Mouse (Mus musculus): Measurements from ENCODE around the gene Tcte2.

Gene Tcte2

DNA sequence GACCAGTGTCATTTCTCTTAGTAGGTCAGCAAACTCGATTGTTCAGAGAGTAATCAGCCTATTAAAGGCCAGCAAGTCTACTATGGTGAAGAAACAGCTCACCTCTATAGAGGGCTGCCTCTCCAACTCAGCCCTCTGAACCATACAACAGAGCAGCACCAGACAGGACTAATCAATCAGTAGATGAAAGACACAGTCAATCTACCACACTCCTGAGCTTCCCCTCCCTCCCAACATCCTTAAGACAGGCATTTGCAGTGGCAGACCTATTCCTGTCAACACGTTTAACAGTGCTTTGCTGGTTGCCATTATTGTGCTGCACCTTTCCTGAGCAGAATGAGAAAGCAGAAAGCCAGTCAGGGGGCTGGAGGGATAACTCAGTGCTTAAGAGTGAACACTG lies 16.3 kb downstream of the Tcte2 start:
- no peak for DNase-seq (ENCODE audit: low read depth, low spot score)

DNA sequence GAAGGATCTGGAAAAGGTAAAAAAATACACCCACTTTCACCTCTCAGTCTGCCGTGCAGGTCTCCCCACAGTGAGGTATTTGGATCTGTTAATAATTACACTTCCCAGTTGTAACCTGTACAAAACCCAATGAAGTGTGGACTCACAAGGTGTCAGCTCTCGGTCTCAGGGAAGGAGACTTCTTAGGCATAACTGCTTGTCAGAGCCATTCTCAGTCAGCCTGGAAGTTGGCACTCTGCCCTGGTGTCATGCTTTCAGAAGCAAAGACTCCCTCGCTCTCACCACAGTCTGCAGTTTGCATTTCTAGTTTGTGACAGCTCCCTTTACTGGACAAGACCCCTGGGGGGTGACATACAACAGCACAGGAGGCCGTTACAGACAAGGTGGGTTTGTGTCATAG lies 16.8 kb downstream of the Tcte2 start:
- DNase-seq (ENCODE audit: low read depth, low spot score): no peak

DNA sequence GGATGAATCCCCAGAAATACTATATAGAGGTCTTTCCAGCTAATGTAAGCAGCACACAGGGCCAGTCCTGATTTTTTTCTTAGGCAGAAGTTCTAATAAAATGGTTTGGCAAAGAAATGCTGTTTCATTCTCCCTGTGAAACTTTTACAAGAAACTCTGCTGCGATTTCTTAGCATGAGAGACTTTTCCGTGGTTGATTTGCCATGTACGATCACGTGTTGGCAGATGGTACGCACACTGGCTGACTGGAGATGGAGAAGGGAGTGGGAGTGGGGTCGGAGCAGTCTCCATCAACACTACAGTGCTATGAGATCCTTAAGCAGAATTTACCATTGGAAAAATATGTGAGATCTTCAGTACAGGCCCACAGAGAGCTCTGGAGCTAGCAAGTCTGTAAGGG lies 17.4 kb downstream of the Tcte2 start:
- no peak for DNase-seq (ENCODE audit: low read depth, low spot score)

DNA sequence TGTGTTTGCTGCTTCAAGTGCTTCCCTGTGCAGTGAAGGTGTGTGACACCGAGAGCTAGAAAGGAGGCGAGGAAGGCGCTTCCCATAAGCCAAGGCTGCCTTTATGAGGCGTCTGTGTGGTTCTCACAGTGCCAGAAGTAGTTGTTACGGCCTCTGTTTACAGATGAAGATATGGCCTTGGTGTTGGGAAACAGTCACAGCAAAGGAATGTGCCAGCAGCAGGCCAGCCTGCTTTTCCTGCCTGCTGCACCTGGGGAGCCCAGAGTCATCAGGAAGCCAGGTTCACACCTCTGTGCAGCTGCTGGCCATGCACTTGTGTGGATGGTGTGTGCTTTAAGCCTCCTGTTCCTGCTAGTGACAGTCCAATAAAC lies 17.9 kb downstream of the Tcte2 start:
- DNase-seq (ENCODE audit: low read depth, low spot score): no peak

DNA sequence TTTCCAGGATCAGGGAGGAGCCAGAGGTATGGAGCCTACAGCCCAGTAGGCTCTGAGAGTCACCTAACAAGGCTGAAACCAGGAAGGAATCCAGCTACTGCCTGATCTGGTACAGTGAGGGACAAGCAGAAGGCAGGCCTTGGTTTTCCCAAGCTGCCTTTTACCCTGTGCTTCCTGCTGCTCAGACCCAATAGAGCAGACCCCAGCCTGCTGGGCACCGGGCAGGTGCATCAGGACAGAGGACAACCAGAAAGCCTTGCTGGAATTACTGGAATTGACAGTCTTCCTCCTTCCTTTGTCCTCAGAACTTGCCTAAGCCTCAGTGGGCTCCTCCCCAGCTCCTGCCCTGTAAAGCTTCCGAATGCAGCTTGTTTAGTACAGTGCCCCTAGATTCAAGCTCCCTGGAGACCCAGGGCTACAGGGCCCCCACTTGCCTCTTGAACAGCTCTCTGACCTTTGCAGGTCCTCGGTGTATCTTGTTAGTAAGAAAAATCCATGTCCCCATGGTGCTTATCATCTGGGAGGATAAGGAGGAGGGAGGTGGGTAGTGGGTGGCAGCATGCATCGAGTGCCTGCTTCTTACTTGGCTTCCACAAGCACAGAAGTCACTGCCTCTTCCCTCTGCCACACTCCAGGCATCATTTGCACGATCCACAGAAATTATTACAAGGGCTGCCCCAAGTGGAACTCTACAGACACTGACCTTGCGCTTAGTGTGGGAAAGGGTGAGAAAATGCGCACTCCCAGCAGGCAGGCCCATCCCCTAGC lies 18.5 kb downstream of the Tcte2 start:
- no peak for DNase-seq (ENCODE audit: low read depth, low spot score)

DNA sequence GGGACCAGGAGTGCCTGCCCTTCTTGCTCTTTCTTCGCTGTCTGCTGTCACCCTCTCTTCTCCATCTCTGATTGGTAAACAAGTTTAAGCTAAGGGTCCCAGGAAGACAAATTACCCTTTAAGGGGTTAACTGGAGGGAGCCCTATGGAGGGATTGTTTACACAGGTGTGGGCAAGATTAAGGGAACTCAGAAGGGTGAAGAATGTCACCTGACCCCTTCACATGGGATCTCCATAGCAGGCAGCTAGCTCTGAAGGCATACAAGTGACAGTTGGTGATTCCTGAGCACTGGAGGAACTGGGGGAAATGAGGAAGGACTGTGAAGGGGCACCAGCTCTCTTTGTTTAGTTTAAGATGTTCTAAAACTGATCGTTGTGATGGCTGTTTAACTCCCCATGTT lies 19.3 kb downstream of the Tcte2 start:
- DNase-seq (ENCODE audit: low read depth, low spot score): no peak

DNA sequence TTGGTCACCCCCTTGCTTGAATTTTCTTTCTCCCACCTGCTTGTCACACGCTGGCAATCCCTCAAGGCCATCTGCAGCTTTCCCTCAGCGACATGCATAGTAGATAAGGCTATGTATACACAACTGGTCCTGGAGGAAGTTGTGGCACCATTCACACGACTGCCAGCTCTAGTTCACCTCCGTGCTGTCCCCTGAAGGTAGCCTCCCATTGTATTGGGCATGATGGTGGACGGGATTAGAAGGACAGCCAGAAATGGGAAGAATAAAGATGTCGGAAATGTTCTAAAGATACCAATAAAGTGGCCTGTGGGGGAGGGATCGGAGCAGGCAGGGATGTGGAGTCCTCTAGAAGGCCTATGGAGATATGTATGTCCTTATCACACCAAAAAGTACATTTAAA lies 20.0 kb downstream of the Tcte2 start:
- DNase-seq (ENCODE audit: low read depth, low spot score): no peak

DNA sequence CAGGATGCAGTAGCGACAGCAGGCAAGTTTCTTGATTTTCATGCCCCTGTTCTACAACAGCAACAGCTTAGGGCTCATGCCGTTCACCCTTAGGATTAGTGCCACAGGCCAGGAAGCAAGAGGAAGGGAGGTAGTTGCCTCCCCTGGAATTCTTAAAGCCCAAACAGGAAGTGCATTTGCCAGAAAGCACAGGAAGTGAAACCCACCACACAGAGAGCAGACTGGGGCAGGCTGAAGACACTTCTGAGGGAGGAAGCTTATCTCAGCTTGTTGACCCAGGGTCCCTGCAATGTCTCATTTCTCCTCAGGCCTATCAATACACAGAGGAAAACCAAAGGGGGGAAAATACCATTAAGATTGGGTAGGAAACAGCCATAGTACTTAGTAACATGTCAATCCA lies 20.8 kb downstream of the Tcte2 start:
- no peak for DNase-seq (ENCODE audit: low read depth, low spot score)

DNA sequence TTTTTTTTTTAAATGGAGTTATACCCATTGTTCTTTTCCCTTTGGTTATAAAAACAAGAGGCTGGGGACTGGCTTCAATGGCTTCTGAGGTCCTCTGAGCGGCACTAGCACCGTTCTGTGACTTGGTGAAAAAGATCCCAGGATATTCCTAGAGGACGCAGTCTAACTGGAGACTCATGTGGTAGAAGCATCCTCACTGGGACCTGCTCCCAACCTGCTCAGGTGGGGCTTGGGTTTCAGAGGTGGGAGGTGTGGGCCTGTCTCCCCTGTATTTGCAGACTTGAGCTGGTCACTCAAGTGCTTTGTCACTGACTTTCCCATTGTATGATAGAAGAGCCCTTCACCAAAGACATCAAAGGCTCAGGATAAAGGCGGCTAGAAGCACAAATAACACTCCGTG lies 21.6 kb downstream of the Tcte2 start:
- DNase-seq (ENCODE audit: low read depth, low spot score): no peak

DNA sequence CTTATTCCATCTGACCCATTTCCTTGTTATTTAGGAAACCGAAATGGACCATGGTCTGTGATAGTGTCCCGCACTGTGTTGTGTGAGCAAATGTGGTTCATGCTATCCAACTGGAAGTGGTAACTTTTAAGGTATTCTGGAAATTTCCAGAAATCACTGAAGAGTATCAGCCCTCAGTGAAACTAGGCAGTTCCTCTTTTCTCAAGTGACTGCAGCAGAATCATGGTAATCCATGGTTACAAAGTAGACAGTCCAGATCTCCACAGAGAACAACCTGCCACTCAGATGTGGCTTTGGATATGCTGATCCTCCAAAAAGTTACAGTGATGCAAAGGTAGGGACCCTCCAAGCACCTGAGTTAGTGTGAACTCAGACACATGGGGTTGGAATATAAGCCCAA lies 22.7 kb downstream of the Tcte2 start:
- no peak for DNase-seq (ENCODE audit: low read depth, low spot score)

DNA sequence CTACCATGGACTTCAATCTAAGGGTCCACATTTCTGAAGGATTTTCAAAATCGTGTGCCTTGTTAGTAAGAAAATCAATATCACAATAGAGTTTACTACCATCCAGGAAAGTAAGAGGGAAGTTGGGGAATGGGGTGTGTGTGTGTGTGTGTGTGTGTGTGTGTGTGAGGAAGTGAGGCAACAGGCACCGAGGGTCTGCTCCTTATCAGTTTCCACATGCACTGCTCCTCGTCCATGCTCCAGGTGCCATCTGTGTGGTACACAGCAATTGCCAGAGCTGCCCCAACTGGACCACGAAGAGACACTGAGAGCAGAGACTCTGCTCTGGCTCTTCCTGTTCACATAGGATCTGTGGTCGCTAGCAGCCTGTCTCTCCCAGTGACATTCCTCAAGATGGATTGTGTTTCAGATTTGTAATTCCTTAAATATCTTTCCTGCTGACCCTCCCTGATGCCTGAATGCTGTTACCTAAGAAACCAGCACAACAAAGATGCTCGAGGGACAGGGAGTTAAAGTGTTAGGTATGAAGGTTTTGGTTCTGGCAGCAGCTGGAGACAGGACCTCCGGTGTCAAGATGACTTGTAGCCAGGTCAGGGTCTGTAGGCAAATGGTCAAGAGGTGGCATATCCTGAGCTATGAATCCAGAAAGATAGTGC lies 23.4 kb downstream of the Tcte2 start:
- no peak for DNase-seq (ENCODE audit: low read depth, low spot score)

DNA sequence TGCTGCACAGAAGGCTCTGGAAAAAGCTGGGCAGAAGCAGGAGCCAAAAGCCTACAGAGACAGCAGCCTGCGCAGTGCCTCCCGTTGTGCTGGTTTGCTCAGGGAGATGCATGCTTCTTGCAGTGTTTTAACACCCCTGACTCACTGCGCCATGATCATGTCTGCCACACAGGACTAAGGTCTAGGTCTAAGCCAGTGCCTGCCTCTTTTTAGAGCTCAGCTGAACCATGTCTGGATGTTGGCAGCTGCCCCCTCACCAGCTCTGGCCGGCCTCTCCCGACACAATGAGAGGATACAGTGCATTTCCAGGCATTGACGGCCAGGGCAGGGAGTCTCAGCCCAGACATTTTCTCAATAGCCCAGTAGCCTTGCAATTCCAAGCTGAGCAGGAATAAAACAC lies 24.3 kb downstream of the Tcte2 start:
- no peak for DNase-seq (ENCODE audit: low read depth, low spot score)

DNA sequence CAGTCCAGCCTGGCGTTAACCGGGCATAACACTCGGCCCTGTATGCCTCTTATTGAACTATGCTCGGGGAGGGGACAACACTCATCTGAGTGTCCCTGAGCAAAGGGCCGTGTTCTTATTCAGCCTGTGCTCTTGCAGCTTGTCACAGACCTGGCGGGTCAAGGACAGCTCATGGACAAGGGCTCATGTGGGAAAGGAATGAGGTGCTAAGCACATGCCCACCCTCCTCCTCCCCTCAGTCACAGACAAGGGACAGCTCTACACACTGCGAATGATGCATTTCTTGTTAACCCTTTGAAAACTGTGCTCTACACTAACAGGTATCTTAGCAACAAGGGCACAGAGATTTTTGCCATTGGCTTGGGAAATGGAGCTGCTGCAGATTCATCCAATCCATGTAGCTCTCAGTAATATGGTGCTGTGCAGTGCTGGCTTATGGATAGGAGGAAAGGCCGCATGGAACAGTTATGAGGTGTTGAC lies 25.8 kb downstream of the Tcte2 start:
- no peak for DNase-seq (ENCODE audit: low read depth, low spot score)

DNA sequence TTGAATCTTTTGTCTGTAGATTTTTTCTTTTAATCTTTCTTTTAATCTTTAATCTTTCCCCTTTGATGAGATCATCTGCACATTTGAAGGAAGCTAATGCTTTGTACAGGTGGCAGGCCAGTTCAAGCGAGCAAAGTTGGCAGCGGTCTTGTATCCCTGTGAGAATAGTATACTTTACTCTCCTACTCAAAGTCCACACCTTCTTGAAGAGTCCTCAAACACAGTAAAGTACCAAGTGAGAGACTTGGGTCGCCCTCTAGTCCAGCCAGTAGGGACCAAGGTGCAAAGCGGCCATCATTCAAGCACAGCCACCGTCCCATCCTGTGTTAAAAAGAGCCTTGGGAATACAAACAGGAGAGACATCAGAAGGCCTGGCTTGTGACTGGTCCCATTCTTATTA lies 26.6 kb downstream of the Tcte2 start:
- no peak for DNase-seq (ENCODE audit: low read depth, low spot score)

DNA sequence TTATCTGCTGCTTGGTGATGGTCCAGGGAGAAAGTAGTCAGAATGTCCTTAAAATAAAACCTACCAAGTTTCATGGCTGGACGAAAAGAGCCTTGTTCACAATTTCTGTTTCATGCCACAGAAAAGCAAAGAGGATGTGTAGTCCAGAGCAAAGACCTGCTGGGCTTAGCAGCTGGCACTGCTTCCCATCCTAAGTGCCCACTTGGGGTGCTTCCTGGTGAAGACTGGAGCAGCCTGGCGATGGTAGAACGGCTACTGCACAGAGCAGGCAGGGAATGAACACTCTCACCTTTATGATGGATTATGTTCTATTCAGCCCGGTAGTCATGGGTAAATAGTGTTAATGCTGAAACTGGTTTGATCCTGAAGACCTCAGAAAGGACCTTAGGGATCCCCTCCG lies 27.7 kb downstream of the Tcte2 start:
- no peak for DNase-seq (ENCODE audit: low read depth, low spot score)

DNA sequence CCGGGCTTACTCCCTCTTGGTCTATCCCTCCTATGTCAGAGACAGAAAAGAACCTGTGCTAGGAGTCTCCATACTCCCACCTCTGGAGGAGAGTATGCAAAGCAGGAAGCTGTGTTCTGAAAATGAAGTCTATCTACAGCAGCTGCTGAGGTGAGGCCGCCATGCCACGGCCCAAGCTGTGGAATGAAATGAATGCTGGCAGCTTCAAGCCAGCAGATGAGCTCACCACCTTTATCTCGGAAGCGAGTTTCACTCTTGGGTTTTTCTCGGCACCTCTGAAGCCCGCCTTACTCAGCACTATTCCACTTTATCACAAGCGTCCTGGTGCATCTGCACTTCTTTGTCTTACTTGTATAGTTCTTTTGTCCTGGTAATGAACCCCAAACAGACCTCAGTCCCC lies 28.9 kb downstream of the Tcte2 start:
- no peak for DNase-seq (ENCODE audit: low read depth, low spot score)

DNA sequence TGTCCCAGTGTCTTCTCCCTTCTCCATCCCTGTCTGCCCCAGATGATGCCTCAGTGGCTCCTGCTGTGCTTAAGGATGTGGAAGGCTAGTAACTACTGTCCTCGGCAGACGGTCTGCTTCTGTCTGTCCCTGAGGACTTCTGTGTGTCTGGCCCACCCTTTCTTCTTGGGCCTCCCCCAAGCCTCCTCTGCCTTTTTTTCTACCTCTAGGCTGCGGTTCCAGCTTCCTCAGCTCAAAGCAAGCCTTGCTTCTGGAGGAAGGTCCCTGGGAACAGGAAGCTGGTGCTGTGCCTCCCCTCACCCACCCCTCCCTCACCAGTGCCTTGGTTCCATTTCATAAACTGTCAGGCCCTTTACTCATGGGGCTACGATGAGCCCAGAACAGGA lies 29.9 kb downstream of the Tcte2 start:
- no peak for DNase-seq (ENCODE audit: low read depth, low spot score)

DNA sequence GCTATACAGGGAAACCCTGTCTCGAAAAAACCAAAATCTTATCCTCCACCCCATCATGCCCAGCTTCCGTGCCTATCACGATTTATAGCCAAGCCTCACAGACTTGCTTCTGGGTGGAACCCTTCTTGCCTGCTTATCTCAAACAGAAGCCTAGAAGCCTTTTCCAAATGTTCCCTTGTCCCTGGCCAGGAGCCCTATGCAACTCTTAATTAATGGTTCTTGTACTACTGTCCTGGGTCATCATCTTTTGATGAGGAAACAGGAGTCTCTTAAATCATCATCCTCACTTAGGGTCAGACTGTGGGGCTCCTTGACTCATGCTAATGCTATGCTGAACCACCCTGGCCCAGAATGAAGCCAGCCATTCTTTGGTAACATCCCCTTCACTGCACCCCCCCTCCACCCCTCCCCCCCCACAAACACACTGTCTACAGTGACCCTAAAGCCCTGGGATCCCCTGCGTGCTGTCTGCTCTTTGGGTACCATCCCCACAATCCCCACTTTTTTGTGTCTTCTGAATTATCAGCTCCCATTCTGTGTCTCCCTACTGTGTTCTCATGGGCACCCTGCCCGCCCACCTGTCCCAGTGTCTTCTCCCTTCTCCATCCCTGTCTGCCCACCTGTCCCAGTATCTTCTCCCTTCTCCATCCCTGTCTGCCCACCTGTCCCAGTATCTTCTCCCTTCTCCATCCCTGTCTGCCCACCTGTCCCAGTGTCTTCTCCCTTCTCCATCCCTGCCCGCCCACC lies 30.5 kb downstream of the Tcte2 start:
- no peak for DNase-seq (ENCODE audit: low read depth, low spot score)

DNA sequence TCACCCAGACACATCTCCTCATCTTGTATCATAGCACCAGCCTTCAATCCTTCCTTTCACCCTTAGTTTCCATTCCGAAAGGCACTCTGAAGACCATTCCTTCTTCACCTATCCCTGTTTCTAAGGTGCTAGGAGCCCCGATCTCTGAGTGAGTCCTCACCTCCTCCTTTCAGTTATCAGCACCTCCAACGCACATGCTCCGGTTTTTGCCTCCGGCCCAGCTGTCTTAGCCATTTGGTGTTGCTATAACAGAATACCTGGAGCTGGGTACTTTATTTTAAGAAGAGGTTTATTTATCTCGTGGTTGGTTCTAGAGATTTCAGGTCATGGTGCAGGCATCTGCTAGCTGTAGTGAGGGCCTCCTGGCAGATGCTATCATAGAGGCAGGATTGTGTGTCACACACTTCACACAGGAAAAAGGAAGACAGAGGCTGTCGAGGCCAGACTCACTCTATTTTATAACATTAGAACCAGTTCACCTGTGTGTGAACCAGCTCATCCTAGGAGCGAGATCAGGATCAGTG lies 34.7 kb downstream of the Tcte2 start:
- DNase-seq (ENCODE audit: low read depth, low spot score): no peak

DNA sequence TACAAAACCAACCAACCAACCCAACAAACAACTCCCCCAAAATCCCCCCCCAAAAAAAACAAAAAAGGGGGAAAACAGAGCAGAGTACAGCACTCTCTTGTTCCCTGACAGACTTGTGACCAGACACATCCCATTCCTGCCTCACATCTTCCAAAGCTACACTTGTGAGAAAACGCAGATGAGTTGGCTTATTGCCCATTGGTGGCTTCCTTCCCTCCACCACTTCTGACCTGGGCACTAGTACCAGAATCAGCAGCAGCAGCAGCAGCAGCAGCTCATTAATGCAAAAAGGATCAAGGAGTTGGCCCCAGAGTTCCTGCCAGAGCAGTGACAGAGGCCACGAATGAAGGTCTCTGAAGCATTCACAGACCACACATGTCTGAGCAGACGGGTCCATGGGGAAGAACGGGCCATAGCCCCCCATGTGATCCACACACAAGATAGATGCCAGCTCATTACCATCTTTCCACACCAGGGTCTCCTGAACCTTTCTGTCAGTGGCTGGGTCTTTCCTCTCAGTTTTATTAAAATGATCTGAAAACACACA lies 36.5 kb downstream of the Tcte2 start:
- no peak for DNase-seq (ENCODE audit: low read depth, low spot score)

DNA sequence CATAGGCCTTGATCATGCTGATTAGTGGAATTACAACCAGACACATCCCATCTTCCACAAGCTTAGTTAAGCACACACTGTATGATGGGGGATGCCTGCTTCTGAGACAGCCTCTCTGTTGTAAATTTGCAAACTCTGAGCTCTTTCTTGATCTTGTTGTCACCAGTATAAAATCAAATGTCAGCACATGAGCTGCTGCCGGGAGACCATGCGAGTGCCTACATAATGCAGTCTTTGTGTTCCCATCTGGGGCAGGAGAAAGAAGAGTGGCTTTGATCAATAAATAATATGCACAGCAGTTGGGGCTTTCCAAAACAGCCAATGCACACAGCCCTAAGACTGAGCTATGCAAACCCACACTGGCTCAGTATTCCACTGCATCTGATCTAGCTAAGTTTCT lies 39.2 kb downstream of the Tcte2 start:
- no peak for DNase-seq (ENCODE audit: low read depth, low spot score)

DNA sequence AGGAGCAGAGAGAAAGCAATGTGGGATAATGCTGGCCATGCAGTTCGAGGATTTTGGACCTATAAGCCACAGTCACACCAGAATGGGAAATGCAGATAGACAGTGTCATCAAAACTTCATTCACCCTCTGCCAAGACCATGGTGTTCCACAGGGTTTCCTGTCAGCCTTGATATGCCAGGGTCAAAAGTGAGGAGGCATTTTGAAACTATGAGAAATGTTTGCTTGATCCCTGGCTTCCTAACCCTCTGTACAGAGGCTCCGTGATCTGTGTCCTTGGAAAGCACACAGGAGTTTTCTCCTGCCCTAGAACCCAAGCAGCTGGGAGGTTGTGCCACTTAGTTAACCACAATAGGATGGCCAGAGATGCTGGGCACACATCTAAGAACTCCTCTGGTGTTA lies 40.3 kb downstream of the Tcte2 start:
- no peak for DNase-seq (ENCODE audit: low read depth, low spot score)

Data from retina, adult 2 months (tissue).